Mouse (Mus musculus) MEL (cell line): ENCODE measurements at regions not wholly inside any gene's neighbourhood (a gene's known extent, or its start where the extent isn't known, plus 50 kb on each side); places are given as distances from the start of the nearest gene placed in this dataset.

Experiments used
- BHLHE40 ChIP-seq: IDR thresholded peaks from 2 replicates; pipeline ENCODE4 v1.6.1; 2012; ENCODE audit warnings: low read depth, mild to moderate bottlenecking, inconsistent platforms, low read length, improper control_type of control experiment, borderline replicate concordance
- CTCF ChIP-seq, 3 experiments: IDR thresholded peaks in 2 of 3; conservative IDR thresholded peaks in 1 of 3; 2 replicates each; pipeline ENCODE4 v1.5.1; 2011 to 2012; ENCODE audit warnings: low read length in 3 of 3, low read depth in 2 of 3, mild to moderate bottlenecking in 2 of 3, improper control_type of control experiment in 1 of 3, inconsistent platforms in 1 of 3, mixed read lengths in 1 of 3, moderate library complexity in 1 of 3; ENCODE audit not compliant: control insufficient read depth in 1 of 3, insufficient read depth in 1 of 3, poor library complexity in 1 of 3, severe bottlenecking in 1 of 3
- ETS1 ChIP-seq: IDR thresholded peaks from 2 replicates; pipeline ENCODE4 v1.6.1; 2012; ENCODE audit warnings: low read depth, mild to moderate bottlenecking, inconsistent platforms, low read length, improper control_type of control experiment, moderate library complexity
- GATA1 ChIP-seq: IDR thresholded peaks from 2 replicates; pipeline ENCODE4 v1.6.1; 2011; ENCODE audit warnings: low read depth, low read length, improper control_type of control experiment
- HCFC1 ChIP-seq: IDR thresholded peaks from 2 replicates; pipeline ENCODE4 v1.6.1; 2012; ENCODE audit warnings: low read depth, mild to moderate bottlenecking, inconsistent platforms, low read length, improper control_type of control experiment, moderate library complexity
- NRF1 ChIP-seq: IDR thresholded peaks from 2 replicates; pipeline ENCODE4 v1.6.1; 2014; ENCODE audit warnings: low read depth, mild to moderate bottlenecking, inconsistent platforms, low read length, improper control_type of control experiment, moderate library complexity; ENCODE audit not compliant: poor library complexity, insufficient read depth, severe bottlenecking
- POLR2A ChIP-seq, 2 experiments: IDR thresholded peaks; 2 replicates each; pipeline ENCODE4 v1.6.1; 2011 to 2012; ENCODE audit warnings: low read length in 2 of 2, mild to moderate bottlenecking in 2 of 2, control low read depth in 1 of 2, improper control_type of control experiment in 1 of 2, low read depth in 1 of 2, moderate library complexity in 1 of 2; ENCODE audit not compliant: control insufficient read depth in 1 of 2, insufficient read depth in 1 of 2, poor library complexity in 1 of 2
- SMC3 ChIP-seq: IDR thresholded peaks from 2 replicates; pipeline ENCODE4 v1.6.1; 2011; ENCODE audit warnings: low read depth, low read length, improper control_type of control experiment
- TAL1 ChIP-seq: IDR thresholded peaks from 2 replicates; pipeline ENCODE4 v1.6.1; 2012; ENCODE audit warnings: mild to moderate bottlenecking, inconsistent platforms, low read length, moderate library complexity, mixed read lengths
- ZMIZ1 ChIP-seq: IDR thresholded peaks from 2 replicates; pipeline ENCODE4 v1.6.1; 2012; ENCODE audit warnings: low read depth, mild to moderate bottlenecking, inconsistent platforms, low read length, improper control_type of control experiment, moderate library complexity

DNA sequence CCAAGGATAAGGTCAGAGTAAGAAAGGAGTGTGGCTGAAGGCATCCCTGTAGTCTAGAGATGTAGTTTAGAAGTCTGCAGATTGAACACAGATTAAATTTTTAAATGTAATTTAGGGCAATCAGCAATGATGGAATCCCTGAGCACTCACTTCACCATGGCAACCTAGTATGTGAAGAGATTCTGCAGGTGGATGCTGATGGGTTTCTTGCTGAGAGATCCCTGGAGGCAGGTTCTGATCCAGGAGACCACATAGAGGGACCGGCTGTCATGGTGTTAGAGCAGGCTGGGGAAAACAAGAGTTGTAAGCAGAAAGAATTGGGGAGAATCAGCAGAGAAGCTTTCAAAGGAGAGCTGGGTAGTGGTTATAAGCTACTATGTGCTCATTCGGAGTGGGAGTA, 113.7 kb upstream of the Nudt11 start:
- TF ChIP-seq POLR2A (IDR thresholded peaks at IDR 0.05; ENCODE audit: control insufficient read depth in 1 of 2, insufficient read depth in 1 of 2, low read depth in 1 of 2, low read length in 2 of 2, poor library complexity in 1 of 2) (no peak), CTCF (IDR thresholded peaks at IDR 0.05 in 2 of 3, conservative IDR thresholded peaks at IDR 0.05 in 1 of 3; ENCODE audit: control insufficient read depth in 1 of 3, insufficient read depth in 1 of 3, low read depth in 2 of 3, low read length in 3 of 3, poor library complexity in 1 of 3, severe bottlenecking in 1 of 3) (no peak), TAL1 (no peak), HCFC1 (no peak), SMC3 (no peak), NRF1 (no peak), BHLHE40 (no peak), GATA1 (no peak), ETS1 (no peak), ZMIZ1 (no peak)
